Mouse (Mus musculus) liver, adult (tissue): ENCODE measurements at regions not wholly inside any gene's neighbourhood (a gene's known extent, or its start where the extent isn't known, plus 50 kb on each side); places are given as distances from the start of the nearest gene placed in this dataset.

Experiments used
- GATA4 ChIP-seq: IDR thresholded peaks from 2 replicates; pipeline ENCODE4 v1.6.1; 2014; ENCODE audit warnings: mild to moderate bottlenecking, low read length; ENCODE audit not compliant: insufficient replicate concordance

DNA sequence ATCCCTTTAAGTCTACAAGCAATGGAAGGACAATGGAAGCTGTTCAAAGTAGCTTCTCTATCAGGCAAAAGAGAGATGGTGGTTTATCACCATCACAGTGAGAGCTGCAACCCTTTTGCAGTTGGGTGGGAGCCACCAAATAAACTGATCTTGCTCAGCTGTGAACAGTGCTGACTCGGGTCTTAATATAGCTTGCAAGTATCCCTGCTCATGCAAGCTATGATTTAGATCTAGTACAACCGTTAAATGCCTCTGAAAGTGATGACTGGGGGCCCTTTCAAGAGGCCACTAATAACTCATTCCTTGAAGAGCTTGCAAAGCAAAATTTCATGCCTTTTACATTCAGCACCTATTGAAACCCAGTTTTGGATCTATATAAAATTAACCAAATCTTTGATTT lies 1154.5 kb upstream of the Lrrtm3 start:
- no peak for TF ChIP-seq GATA4

DNA sequence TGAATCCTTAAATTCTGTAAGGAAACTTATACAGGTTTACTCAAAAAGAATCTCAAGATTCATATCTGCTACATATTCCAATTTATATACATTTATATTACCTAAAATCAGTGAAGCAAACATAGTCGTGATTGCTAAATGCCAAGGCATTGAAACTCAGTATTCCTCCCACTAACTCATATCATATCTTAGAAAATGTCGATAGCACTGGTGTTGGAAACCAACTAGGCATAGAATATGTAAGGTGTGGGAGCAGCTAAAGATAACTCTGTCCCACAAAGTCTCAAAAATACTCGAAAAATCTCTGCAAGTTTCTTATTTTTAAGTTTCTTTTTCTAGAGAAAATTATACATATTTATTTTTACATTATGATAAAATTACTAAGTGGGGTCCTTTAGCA lies 1134.1 kb upstream of the Lrrtm3 start:
- TF ChIP-seq GATA4, result no peak

DNA sequence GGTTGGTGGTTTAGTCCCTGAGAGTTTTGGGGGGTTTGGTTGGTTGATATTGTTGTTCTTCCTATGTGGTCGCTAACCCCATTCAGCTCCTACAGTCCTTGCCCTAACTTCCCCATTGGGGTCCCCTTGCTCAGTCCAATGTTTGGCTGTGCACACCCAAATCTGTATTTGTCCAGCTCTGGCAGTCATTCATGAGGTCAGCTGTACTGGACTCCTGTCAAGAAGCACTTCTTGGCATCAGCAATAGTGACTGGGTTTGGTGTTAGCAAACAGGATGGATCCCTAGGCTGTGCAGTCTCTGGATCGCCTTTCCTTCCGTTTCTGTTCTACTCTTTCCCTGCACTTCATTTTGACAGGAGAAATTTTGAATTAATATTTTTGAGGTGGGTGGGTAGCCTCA lies 1131.1 kb upstream of the Lrrtm3 start:
- no peak for TF ChIP-seq GATA4

DNA sequence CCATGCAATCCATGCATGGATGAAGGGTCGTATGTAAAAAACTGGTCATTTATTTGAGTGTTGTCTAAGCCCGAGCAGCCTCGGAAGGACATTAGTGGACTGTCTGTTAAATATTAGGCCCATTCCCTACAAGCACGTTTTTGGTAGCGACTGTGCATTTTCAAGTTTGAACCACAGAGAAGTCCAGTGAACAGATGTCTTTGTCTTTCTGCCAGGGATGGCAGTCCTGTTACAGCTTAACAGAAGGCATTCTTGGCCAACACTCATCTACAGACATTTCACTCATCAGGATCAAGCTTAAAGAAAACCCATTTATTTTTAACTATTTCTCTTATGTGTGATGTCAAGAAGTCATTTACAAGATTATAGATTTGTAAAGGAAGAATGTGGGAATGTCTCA lies 1129.2 kb upstream of the Lrrtm3 start:
- no peak for TF ChIP-seq GATA4

DNA sequence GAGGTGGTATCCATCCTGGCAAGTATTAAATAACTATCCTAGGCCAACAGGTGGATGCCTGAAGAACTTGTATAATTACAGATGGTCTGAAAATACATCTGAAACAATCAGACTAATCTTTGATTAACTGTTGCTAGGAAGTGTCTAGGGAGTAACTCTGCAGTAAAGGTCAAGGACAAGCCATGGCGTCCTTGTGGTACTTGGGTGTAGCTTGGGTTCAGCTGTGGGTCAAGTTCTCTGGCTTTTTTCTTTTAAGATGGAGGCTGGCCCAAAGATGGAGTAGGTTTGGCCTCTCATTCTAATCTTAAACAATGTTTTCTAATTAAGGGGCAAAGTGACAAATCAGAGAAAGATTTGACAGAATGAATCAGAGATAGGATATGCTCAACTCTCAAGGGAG lies 1126.1 kb upstream of the Lrrtm3 start:
- no peak for TF ChIP-seq GATA4

DNA sequence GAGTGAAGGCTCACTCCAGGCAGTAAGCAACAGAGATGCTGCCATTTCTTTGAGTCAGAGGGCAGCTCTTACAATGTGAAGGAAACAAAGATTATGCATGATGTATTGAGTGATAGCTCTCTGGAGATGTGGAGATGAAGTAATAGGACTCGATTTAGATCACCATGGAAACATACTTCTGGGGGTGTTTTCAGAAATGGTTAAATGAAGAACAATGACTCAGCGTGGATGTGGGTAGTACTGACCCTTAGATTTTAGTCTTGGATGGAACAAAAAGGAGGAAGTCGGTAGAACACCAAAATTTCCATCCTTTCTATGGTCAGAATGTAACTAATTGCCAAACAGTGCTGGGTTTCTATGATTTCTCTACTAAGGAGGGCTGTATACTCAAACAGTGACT lies 1125.1 kb upstream of the Lrrtm3 start:
- TF ChIP-seq GATA4, result no peak

DNA sequence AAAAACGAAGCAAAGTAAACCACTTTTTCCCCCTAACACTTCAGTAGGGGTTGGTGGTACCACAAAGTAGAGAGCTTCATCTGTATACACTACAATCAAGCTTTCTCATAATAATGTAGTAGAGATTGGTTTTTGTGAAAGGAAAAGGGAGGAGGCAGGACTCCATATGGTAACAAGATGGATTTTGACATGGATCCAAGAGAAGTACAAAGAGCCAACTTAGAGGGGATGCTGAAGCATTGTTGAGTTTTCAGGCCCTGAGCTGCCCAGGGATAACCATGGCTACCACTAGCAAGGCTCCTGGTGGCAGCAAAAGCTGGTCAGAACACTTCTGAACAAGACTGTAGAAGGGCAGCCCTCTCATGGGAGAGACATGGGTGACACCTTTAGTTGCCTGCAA lies 1093.6 kb upstream of the Lrrtm3 start:
- no peak for TF ChIP-seq GATA4

DNA sequence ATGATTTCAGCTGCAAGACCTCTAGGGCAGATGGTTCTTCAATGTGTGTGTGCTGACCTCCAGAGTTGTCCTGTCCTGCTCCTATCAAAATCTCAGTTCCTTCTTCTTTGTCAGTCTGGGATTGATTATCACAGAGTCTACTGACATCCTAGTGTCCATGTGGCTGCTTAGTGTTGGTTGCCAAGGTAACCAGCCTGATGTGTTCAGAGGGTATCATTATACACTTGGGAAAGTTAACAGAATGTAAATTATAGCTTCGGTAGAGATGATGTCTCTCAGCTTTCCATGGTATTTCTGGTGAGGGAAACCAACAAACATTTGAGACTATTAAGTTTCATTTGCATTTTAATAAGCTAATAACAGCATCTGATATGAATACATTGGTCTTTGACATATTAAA lies 1092.5 kb upstream of the Lrrtm3 start:
- TF ChIP-seq GATA4, result no peak

DNA sequence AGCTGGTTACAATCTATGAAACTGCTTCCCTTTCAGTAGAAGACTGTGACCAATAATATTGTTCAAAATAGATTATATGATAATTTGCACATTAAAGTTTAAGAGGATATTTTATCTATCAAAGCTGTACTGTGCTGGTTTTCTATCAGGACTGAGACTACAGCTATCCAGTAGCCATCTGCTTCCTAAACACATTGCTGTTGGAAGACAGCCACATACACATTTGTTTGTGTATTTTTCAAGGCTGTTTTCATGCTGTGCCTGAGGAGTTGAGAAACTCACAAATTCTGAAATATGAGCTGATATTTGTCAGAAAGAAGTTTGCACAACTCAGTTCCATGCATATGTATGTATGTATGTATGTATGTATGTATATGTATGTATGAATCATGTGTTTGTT lies 1089.0 kb upstream of the Lrrtm3 start:
- no peak for TF ChIP-seq GATA4

DNA sequence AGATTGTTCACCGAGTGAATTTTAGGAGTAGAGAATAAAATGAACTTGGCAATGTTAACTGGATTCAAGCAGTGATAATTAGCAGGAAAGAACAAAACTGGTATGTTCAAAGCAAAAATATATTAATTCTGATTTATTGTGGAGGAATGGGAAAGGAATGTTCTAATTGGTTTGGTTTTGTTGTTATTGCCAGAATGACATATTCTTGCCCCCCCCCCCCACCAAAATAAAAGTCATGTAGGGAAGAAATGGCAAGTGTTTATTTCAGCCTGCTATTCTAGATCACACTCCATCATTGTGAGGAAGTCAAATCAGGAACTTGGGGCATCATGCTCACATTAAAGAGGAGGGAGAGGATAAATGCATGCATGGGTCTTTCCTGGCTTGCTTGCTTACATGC lies 1064.1 kb upstream of the Lrrtm3 start:
- no peak for TF ChIP-seq GATA4

DNA sequence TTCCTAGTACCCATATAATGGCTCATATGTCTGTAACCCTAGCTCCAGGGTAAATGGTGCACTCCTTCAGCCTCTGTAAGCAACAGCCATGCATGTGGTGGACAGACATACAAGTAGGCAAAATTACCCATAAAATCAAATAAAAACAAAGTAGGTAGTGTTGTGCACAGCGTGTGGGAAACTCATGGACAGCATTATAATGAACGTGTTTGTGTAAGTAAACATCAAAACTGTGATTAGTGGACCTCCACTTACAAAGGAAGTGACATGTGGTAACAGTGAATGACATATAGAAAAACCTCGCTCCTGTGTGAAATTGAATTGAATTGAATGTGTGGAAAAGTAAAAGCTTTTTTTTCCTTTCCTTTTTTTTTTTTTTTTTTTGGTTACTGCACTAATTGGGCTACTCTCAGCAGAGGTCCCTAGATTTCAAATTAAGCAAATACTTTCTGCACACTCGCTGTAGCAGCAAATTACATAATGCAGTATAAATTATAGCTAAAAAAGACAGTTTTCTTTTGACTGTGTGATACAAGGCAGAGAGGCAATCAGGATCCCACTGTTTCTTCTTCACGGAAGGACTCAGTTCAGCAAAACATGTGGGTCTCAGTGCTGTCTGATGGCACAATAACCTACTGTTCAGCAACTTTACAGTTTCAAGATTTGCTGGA lies 1035.0 kb upstream of the Lrrtm3 start:
- no peak for TF ChIP-seq GATA4

DNA sequence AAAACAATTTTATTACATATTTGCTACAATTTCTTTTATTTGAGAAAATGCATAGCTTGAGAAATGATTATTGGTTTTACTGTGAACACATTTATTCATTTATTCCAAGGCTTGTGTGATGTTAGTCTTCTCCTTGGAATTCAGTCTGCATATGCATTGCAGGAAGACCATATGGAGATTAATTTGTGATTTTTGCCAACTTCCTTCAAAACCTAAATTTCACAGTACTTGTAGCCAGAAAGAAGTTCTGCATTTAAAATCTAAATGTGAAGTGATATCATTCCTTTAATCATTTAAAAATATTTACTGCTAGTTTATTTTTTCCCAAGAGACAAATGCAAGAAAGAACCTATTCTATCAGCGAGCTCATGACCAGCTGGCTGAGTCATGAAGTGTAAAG lies 1028.1 kb upstream of the Lrrtm3 start:
- TF ChIP-seq GATA4, result no peak

DNA sequence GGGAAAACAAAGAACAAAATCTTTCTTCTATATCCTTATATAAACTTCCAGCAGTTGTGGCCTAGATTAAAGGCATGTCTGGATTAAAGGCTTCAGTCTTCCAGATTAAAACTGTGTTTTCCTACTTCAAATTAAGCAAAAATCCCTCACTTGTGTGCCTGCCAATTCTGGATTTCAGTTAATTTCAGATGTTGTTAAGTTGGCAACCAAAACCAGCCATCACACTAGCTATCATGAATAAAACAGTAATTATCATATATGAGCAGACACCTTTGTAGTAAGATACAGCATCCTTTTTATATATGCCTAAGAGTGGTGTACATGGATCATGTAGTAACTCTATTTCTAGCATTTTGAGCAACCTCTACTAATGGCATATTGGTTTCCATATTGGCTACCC lies 1024.5 kb upstream of the Lrrtm3 start:
- no peak for TF ChIP-seq GATA4

DNA sequence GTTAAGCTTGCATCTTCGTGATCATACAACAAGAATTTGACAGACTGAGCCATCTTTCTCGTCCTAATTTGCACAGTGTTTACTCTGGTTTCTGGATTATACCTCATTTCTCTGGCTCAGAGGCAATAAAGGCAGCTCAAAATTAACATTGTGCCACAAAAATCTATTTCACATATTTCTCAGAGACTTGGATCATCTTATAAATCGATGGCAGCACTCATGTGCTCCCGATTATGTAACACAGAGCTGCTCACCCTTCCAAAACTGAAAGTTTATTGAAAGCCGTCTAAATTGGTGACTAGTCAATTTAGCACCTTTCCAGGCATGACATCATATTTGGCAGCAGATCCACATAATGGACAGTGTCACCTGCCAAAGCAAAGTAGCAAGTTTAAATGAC lies 1020.7 kb upstream of the Lrrtm3 start:
- TF ChIP-seq GATA4, result no peak

DNA sequence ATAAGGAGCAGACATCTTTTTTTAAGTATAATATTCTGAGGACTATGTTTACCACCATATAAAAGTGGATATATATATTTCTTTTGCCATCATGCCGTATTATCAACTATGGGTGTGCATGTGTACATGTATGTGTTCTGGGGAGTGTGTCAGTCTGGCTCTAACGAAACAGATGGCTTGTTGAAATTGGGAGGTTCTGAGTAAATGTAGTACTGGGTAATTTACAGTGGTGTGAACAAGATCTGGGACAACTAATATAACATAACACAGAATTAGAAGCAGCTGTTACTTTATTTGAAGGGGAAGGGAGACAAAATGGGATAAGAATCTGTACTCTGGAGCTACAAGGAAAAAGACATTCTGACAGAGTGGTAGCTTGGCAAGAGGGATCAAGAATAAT lies 1017.3 kb upstream of the Lrrtm3 start:
- TF ChIP-seq GATA4, result no peak

DNA sequence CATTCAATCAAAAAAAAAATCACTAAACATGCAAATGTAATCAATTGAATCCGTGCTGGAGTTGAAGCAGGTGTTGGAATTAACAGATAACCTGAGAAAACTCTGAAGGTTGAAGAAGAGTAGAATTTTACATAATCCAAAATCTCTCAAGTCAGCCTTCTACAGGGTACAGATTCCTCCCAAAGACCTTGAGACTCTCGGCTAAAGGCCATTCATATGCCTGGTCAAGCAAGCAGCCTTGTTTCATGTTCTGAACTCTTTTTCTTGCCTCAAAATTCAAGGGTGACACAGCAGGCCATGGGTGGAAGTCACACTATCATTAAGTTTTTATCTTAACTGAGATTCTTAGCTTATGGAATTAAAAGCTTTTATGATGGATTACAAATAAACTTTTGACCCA lies 994.4 kb upstream of the Lrrtm3 start:
- TF ChIP-seq GATA4, result no peak

DNA sequence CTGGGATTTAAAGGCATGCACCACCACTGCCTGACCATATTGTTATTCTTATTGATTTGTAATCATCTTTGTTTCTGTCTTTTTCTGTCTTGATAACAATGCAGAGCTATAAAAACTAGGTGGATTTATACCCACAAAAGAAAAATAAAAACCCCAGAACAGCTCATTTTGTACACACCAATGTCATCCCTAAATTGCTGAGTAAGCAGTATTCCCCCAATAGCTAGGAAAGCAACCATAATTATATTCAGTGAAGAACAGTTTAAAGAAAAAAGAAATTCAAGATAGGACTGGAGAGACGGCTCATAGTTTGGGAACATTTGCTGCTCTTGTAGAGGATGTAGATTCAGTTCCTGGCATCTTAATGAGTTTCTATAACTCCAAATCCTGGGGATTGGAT lies 991.6 kb upstream of the Lrrtm3 start:
- no peak for TF ChIP-seq GATA4

DNA sequence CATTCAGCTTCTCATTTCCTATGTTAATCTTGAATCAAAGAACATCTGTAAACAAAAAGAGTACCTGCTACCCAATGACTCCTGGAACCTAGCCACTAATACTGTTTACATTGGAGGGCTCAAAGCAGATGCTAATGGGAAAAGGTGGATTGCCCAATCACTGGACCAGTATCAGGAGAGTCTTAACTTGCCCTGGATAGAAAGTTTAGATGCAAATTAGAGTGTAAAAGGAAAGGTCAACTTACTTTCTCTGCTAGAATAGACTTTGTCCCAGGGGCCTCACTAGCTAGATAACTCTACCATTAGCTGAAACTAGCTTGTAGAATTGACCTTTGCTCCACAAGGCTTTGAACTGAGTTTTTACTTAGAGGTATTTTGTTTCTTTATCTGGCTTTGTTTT lies 968.0 kb upstream of the Lrrtm3 start:
- TF ChIP-seq GATA4, result peak; percentile 49; the same call in 1 of the 2 replicates
